Mouse (Mus musculus): ENCODE measurements at regions not wholly inside any gene's neighbourhood (a gene's known extent, or its start where the extent isn't known, plus 50 kb on each side); places are given as distances from the start of the nearest gene placed in this dataset.

- no peak for DNase-seq (ENCODE audit: low read depth in 1 of 2, low spot score in 2 of 2)
Observed at GRCm38 (mm10) chrX:11565888-11566287, 238.3 kb downstream of the H2al1j start.

GRCm38 (mm10) chrX:11567827-11568226, 240.2 kb downstream of the H2al1j start:
- DNase-seq (ENCODE audit: low read depth in 1 of 2, low spot score in 2 of 2) = no peak

- no peak for DNase-seq (ENCODE audit: low read depth in 1 of 2, low spot score in 2 of 2)
Observed at GRCm38 (mm10) chrX:11568262-11568661, 240.6 kb downstream of the H2al1j start.

- DNase-seq (ENCODE audit: low read depth in 1 of 2, low spot score in 2 of 2) = no peak
Observed at GRCm38 (mm10) chrX:11574354-11574753, 246.7 kb downstream of the H2al1j start.

GRCm38 (mm10) chrX:11575571-11575970, 247.9 kb downstream of the H2al1j start:
- DNase-seq (ENCODE audit: low read depth in 1 of 2, low spot score in 2 of 2) = no peak

GRCm38 (mm10) chrX:11576287-11576686, 248.7 kb downstream of the H2al1j start:
- DNase-seq (ENCODE audit: low read depth in 1 of 2, low spot score in 2 of 2) = no peak

- no peak for DNase-seq (ENCODE audit: low read depth in 1 of 2, low spot score in 2 of 2)
Observed at GRCm38 (mm10) chrX:11577294-11577693, 249.7 kb downstream of the H2al1j start.

GRCm38 (mm10) chrX:11585353-11585752, 257.7 kb downstream of the H2al1j start:
- DNase-seq (ENCODE audit: low read depth in 1 of 2, low spot score in 2 of 2) = no peak

- no peak for DNase-seq (ENCODE audit: low read depth in 1 of 2, low spot score in 2 of 2)
Observed at GRCm38 (mm10) chrX:11591391-11592187, 264.0 kb downstream of the H2al1j start.

GRCm38 (mm10) chrX:11594542-11594941, 266.9 kb downstream of the H2al1j start:
- no peak for DNase-seq (ENCODE audit: low read depth in 1 of 2, low spot score in 2 of 2)

- DNase-seq (ENCODE audit: low read depth in 1 of 2, low spot score in 2 of 2) = no peak
Observed at GRCm38 (mm10) chrX:11597548-11597947, 269.9 kb downstream of the H2al1j start.

GRCm38 (mm10) chrX:11614237-11614636, 286.6 kb downstream of the H2al1j start:
- no peak for DNase-seq (ENCODE audit: low read depth in 1 of 2, low spot score in 2 of 2)

GRCm38 (mm10) chrX:11621045-11621763, 293.6 kb downstream of the H2al1j start:
- DNase-seq (ENCODE audit: low read depth in 1 of 2, low spot score in 2 of 2) = no peak

GRCm38 (mm10) chrX:11626274-11626878, 298.8 kb downstream of the H2al1j start:
- no peak for DNase-seq (ENCODE audit: low read depth in 1 of 2, low spot score in 2 of 2)

- DNase-seq (ENCODE audit: low read depth in 1 of 2, low spot score in 2 of 2) = no peak
Observed at GRCm38 (mm10) chrX:11629362-11629761, 301.7 kb downstream of the H2al1j start.

- no peak for DNase-seq (ENCODE audit: low read depth in 1 of 2, low spot score in 2 of 2)
Observed at GRCm38 (mm10) chrX:11629906-11630305, 302.3 kb downstream of the H2al1j start.

- DNase-seq (ENCODE audit: low read depth in 1 of 2, low spot score in 2 of 2) = no peak
Observed at GRCm38 (mm10) chrX:11631186-11631913, 303.7 kb downstream of the H2al1j start.

GRCm38 (mm10) chrX:11632011-11632410, 304.4 kb downstream of the H2al1j start:
- no peak for DNase-seq (ENCODE audit: low read depth in 1 of 2, low spot score in 2 of 2)

- DNase-seq (ENCODE audit: low read depth in 1 of 2, low spot score in 2 of 2) = no peak
Observed at GRCm38 (mm10) chrX:11633823-11634222, 306.2 kb downstream of the H2al1j start.

GRCm38 (mm10) chrX:11644484-11644883, 316.9 kb downstream of the H2al1j start:
- DNase-seq (ENCODE audit: low read depth in 1 of 2, low spot score in 2 of 2) = no peak

Measured in monocyte, adult 2 months (primary cell).